Mouse (Mus musculus) embryonic facial prominence, embryonic 13.5 days (tissue): Measurements from ENCODE around the gene Sv2b. TPM values are rescaled to one million over a fixed set of nuclear protein-coding genes. Genes with fewer than 3 reads are reported as not detected.

Source experiments
- ATAC-seq: fragments of 200-750 bp; cut with Nextera tagmentation; 2 replicates; pipeline ENCODE4 v1.8.0; 2017; ENCODE audit warnings: low read depth; ENCODE audit not compliant: insufficient number of reproducible peaks, insufficient read depth, low FRiP score, low TSS enrichment
- H3K27ac ChIP-seq: fragments of 300-500 bp; sonication (generic); 2 replicates; pipeline ENCODE4 v1.5.1; 2015; ENCODE audit warnings: moderate library complexity, mild to moderate bottlenecking, inconsistent platforms
- H3K27me3 ChIP-seq: fragments of 300-500 bp; sonication (generic); 2 replicates; pipeline ENCODE4 v1.6.1; 2015; ENCODE audit warnings: mild to moderate bottlenecking, inconsistent platforms
- H3K36me3 ChIP-seq: fragments of 300-500 bp; sonication (generic); 2 replicates; pipeline ENCODE4 v1.6.1; 2015; ENCODE audit warnings: mild to moderate bottlenecking, inconsistent platforms
- H3K4me1 ChIP-seq: fragments of 300-500 bp; sonication (generic); 2 replicates; pipeline ENCODE4 v1.6.1; 2015; ENCODE audit warnings: inconsistent platforms
- H3K4me2 ChIP-seq: fragments of 300-500 bp; sonication (generic); 2 replicates; pipeline ENCODE4 v1.6.1; 2015; ENCODE audit warnings: moderate library complexity, mild to moderate bottlenecking, inconsistent platforms
- H3K4me3 ChIP-seq: fragments of 300-500 bp; sonication (generic); 2 replicates; pipeline ENCODE4 v1.5.1; 2015; ENCODE audit warnings: mild to moderate bottlenecking, inconsistent platforms
- H3K9ac ChIP-seq: fragments of 300-500 bp; sonication (generic); 2 replicates; pipeline ENCODE4 v1.6.1; 2015; ENCODE audit warnings: mild to moderate bottlenecking, inconsistent platforms
- H3K9me3 ChIP-seq: fragments of 300-500 bp; sonication (generic); 2 replicates; pipeline ENCODE4 v1.6.1; 2016; ENCODE audit warnings: inconsistent platforms
- WGBS: fragments of 180-500 bp; shearing (Covaris S2); methylation state at CpG from one replicate; pipeline ENCODE4 v1.1.7; 2015; ENCODE audit warnings: mixed read lengths; 5-methylcytosine and 5-hydroxymethylcytosine counted together
- polyA plus RNA-seq: library from polyadenylated mRNA; unstranded; fragments of >200 nt; fragmentation: Nextera tagmentation; extraction: Ambion mirVana; gene quantifications from 2 replicates; pipeline ENCODE4 v1.2.1, GENCODE M21; 2015

Sv2b gene
- polyA plus RNA-seq, 1 experiment from 2014 or later, result 0.59 TPM

DNA sequence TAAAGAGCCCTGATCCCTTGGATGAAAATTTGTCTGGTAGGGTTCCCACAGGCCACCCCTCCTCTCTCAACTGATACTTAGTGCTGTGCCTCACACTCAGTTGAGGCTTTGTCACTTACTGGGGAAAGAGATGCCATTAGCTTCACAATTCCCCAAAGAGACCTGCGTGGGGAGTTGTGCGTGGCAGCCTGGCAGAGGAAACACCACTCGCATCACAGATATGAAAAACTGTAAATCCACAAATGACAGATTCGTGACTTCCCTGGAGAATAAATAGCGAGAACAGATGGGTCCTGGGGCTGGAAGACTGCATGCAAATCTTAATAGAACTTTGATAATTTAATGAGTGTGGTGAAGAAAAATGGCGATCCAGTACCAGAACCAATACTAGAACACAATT is 21.8 kb downstream of the Sv2b start:
- no peaks in the 10 kb centered on the region for H3K4me1 ChIP-seq
- no peak for ATAC-seq
- H3K9me3 ChIP-seq, result no peaks in the 10 kb centered on the region
- H3K27me3 ChIP-seq, result no peaks in the 10 kb centered on the region
- H3K4me2 ChIP-seq, result no peak overlapping the region
- WGBS, result 89% methylated on average over 6 of the region's 6 CpGs
- no peak overlapping the region for H3K4me3 ChIP-seq
- H3K36me3 ChIP-seq, result no peaks in the 10 kb centered on the region
- H3K9ac ChIP-seq, result no peak overlapping the region
- H3K27ac ChIP-seq, result no peak overlapping the region

DNA sequence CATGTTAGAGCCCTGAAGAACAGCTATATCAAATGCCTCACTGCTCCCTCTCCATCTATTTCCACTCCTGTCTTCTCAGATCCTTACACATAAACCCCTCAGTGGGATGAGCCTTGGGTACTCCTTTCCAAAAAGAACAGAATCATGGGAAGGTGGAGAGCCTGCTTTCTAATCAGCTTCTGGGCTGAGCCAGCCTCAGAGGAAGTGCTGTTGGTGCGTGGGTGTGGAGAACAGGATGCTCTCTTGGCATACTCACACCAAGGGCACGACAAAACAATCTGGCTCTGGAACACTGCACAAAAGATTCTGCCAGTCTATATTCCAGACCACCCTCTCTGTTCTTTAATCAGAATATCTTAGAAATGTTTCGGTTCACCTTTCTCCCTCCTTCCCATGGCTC is 26.1 kb downstream of the Sv2b start:
- Histone ChIP-seq H3K4me3 (no peak overlapping the region), H3K9ac (no peak overlapping the region), H3K4me1 (no peaks in the 10 kb centered on the region), H3K4me2 (no peak overlapping the region), H3K27ac (no peak overlapping the region), H3K9me3 (no peaks in the 10 kb centered on the region), H3K36me3 (no peaks in the 10 kb centered on the region), H3K27me3 (no peaks in the 10 kb centered on the region)
- ATAC-seq, result no peak
- WGBS, result 69% methylated on average over 3 of the region's 3 CpGs

DNA sequence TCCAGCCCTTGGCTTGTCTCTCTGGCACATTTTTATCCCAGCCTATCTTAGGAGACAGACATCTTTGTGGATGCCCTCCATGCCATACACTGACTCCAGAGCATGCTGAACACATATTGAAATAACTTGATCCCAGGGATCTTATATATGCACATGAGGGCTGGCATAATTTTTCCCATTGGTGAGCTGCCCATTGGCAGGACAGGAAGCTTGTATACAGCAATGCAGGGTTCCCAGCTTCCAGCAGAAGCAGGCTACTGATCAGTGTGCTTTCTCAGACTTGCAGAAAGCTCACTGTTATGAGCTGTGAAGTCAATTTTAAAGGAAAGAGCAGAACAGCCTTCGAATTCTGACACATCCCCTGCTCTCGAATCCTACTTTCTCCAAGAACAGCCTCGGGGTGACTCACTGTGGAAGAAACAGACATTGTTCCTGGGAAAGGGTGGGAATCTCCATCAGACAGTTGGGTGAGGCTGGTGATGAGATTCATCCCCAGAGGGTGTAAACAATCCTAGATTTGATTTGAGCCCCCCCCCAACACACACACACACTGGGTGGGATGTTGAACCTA is 26.9 kb downstream of the Sv2b start:
- 54% methylated on average over 3 of the region's 3 CpGs for WGBS
- Histone ChIP-seq H3K27me3 (no peaks in the 10 kb centered on the region), H3K4me1 (no peaks in the 10 kb centered on the region), H3K4me3 (no peak overlapping the region), H3K27ac (no peak overlapping the region), H3K9ac (no peak overlapping the region), H3K4me2 (no peak overlapping the region), H3K36me3 (no peaks in the 10 kb centered on the region), H3K9me3 (no peaks in the 10 kb centered on the region)
- no peak for ATAC-seq

DNA sequence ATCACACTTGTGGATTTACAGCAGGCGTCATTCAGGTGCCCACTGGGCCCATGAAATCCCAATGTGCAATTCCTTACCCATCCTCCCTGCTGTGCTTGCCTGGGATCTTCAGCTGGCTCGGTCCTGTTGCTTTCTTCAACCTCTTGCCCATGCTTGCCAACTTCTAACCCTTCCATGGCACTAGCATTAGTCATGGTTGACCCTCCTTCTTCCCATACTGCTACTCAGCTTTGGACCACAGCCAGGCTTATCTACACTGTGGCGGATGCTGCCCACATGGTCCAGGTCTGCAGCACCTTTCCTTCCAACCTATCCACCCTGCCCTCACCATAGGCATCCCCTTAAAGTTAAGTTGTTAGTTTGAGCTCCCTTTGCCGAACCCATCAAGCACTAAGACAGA is 28.0 kb downstream of the Sv2b start:
- Histone ChIP-seq H3K27ac (no peak overlapping the region), H3K4me2 (no peak overlapping the region), H3K9me3 (no peaks in the 10 kb centered on the region), H3K4me3 (no peak overlapping the region), H3K27me3 (no peaks in the 10 kb centered on the region), H3K9ac (no peak overlapping the region), H3K4me1 (no peaks in the 10 kb centered on the region), H3K36me3 (no peaks in the 10 kb centered on the region)
- WGBS, result 82% methylated on average over 4 of the region's 4 CpGs
- no peak for ATAC-seq

DNA sequence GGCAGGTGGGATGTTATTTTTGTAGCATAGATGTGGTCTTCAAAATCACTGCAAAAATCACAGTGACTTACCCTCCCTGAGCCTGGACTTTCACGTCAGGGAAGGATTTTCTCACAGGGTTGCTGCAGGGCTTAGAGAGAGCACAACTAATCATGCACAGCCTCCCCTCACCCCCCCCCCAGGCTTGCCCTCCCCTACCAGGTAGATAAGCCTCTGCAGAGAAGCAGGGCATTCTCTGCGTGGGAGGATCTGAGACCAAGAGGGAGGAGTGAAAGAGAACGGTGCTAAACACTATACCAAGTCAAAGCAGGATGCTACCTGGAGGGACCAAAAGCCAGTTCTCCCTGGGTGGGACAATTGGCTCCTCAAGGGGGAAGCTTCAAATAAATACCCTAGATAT is 31.2 kb downstream of the Sv2b start:
- ATAC-seq, result no peak
- Histone ChIP-seq H3K4me1 (no peaks in the 10 kb centered on the region), H3K36me3 (no peaks in the 10 kb centered on the region), H3K4me3 (no peak overlapping the region), H3K4me2 (no peak overlapping the region), H3K27me3 (no peaks in the 10 kb centered on the region), H3K9ac (no peak overlapping the region), H3K9me3 (no peaks in the 10 kb centered on the region), H3K27ac (no peak overlapping the region)
- 8% methylated on average over 3 of the region's 3 CpGs for WGBS

DNA sequence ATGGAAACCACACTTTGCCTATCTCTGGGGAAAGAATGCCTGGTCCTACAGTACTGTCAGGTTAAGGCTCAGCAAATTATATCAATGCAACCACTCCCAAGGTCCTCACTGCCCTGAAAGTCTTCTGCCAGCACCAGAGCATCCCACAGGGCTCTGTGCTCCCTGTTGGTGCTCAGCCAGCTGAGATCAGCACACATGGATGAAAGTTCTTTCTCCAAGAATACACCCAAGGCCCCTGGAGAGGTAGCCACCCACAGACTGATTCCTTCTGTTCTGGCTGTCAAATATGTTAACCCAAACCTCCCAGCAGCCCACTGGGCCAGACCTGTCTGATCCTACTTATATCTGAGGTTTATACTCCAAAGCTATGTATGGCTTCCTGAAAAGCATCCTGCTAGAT is 32.3 kb downstream of the Sv2b start:
- H3K9ac ChIP-seq, result no peak overlapping the region
- ATAC-seq, result no peak
- no peaks in the 10 kb centered on the region for H3K36me3 ChIP-seq
- no peak overlapping the region for H3K27ac ChIP-seq
- H3K4me1 ChIP-seq, result no peaks in the 10 kb centered on the region
- no peaks in the 10 kb centered on the region for H3K9me3 ChIP-seq
- H3K27me3 ChIP-seq, result no peaks in the 10 kb centered on the region
- no peak overlapping the region for H3K4me3 ChIP-seq
- no peak overlapping the region for H3K4me2 ChIP-seq

DNA sequence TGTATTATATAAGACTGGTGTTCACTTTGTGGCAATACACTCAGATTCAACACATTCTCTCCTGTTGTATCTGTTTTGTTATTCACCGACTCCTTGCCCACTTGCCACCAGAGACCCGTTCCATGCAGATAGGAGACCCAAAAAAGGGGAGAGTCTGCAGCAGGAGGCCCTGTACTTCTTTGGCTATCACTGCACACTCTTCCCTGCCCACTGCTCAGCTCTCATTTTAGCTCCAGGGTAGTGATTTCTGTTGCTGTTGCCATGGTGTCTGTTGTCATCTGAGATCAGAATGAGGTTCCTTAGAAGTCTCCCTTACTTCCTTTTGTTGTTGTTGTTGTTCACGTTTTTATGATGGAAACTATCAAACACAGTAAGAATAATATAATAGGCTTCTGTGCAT is 34.5 kb downstream of the Sv2b start:
- no peaks in the 10 kb centered on the region for H3K36me3 ChIP-seq
- no peak overlapping the region for H3K4me2 ChIP-seq
- no peak overlapping the region for H3K9ac ChIP-seq
- no peak for ATAC-seq
- 56% methylated on average over 3 of the region's 3 CpGs for WGBS
- H3K27ac ChIP-seq, result no peak overlapping the region
- no peaks in the 10 kb centered on the region for H3K4me1 ChIP-seq
- no peaks in the 10 kb centered on the region for H3K9me3 ChIP-seq
- H3K27me3 ChIP-seq, result no peaks in the 10 kb centered on the region
- H3K4me3 ChIP-seq, result no peak overlapping the region

DNA sequence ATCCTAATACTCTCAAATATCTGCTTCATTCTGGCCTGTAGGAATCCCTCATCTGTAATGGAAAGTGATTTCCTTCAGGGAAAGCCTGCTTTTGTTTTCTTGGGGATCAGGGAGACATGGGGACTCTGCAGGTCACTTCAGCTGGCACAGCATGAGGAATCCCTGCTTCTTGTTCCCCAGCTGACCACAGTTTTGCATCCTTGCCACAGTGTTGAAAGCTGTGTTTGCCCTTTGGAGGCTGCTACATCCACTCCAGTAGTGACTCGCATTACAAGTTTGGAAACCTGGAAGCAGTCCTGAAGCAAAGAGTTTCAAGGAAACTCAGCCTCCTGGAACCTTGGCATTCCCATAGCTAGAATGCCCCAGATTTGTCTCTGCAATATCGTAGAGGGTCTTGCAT is 35.4 kb downstream of the Sv2b start:
- ATAC-seq, result no peak
- Histone ChIP-seq H3K9me3 (no peaks in the 10 kb centered on the region), H3K27me3 (no peaks in the 10 kb centered on the region), H3K4me2 (no peak overlapping the region), H3K36me3 (no peaks in the 10 kb centered on the region), H3K4me1 (no peaks in the 10 kb centered on the region), H3K27ac (no peak overlapping the region), H3K4me3 (no peak overlapping the region), H3K9ac (no peak overlapping the region)
- 59% methylated on average over 2 of the region's 2 CpGs for WGBS

DNA sequence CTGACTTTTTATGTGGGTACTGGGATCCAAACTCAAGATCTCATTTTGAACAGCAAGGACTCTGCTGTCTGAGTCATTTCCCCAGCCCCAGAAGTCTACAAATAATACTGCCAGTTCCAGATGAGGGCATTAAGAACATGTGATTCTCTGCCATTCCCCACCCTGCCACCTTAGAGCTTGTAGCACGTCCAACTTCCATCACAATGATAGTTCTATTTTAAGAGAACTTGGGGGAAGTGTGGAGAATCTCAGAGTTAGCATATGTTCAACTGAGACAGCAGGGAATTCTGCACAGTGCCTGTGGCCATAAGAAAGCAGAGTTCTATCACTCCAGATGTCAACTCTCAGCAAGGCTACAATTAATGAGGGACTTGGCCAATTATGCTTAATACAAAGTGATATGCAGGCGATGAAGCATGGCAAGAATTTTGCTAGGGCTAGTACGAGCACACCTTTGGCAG is 37.1 kb downstream of the Sv2b start:
- H3K4me1 ChIP-seq, result no peaks in the 10 kb centered on the region
- no peak overlapping the region for H3K4me3 ChIP-seq
- no peak overlapping the region for H3K27ac ChIP-seq
- WGBS, result 48% methylated on average over 3 of the region's 3 CpGs
- H3K4me2 ChIP-seq, result no peak overlapping the region
- no peaks in the 10 kb centered on the region for H3K9me3 ChIP-seq
- ATAC-seq, result no peak
- H3K36me3 ChIP-seq, result no peaks in the 10 kb centered on the region
- H3K9ac ChIP-seq, result no peak overlapping the region
- H3K27me3 ChIP-seq, result no peaks in the 10 kb centered on the region

DNA sequence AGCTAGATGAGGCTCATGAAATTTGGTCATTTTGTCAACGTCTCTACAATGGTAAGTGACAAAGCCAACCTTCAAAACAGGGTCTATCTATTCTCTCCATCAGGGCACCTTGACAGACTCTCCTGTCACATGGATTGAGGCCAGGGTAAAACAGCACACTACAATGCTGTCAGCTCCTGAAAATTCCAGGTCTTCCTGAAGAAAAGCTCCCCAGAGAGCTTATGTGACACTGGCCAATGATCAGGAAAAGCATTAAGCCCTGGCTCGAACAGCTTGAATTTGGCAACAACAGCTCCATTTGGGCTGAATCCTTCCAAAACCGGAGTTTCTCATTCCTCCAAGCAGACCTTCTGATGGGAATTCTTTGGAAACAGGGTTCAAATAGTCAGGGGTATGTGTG is 37.8 kb downstream of the Sv2b start:
- Histone ChIP-seq H3K27me3 (no peaks in the 10 kb centered on the region), H3K27ac (no peak overlapping the region), H3K36me3 (no peaks in the 10 kb centered on the region), H3K9me3 (no peaks in the 10 kb centered on the region), H3K9ac (no peak overlapping the region), H3K4me3 (no peak overlapping the region), H3K4me2 (no peak overlapping the region), H3K4me1 (no peaks in the 10 kb centered on the region)
- WGBS, result 76% methylated on average over 3 of the region's 3 CpGs
- ATAC-seq, result no peak

DNA sequence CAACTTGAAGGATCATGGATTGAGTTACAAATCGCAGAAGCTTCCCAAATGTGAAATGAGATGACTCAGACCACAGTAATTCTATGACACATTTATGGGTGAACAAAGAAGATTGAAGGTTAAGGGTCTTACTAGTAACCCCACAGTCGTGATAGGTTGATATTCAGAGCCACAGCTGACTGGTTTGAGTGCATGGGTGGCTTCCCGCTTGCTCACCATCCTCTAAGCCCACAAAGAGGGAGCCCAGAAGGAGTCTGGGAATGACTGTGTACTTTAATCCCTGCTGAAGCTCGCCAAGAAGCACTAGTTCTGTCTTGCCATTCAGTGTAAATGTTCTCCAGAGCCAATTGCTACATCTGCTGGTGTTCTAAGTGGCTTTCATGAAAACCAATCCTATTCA is 41.8 kb downstream of the Sv2b start:
- Histone ChIP-seq H3K27ac (no peak overlapping the region), H3K4me1 (no peaks in the 10 kb centered on the region), H3K4me2 (no peak overlapping the region), H3K9ac (no peak overlapping the region), H3K4me3 (no peak overlapping the region), H3K9me3 (no peaks in the 10 kb centered on the region), H3K27me3 (no peaks in the 10 kb centered on the region), H3K36me3 (no peaks in the 10 kb centered on the region)
- no peak for ATAC-seq
- WGBS, result 67% methylated on average over 4 of the region's 4 CpGs

DNA sequence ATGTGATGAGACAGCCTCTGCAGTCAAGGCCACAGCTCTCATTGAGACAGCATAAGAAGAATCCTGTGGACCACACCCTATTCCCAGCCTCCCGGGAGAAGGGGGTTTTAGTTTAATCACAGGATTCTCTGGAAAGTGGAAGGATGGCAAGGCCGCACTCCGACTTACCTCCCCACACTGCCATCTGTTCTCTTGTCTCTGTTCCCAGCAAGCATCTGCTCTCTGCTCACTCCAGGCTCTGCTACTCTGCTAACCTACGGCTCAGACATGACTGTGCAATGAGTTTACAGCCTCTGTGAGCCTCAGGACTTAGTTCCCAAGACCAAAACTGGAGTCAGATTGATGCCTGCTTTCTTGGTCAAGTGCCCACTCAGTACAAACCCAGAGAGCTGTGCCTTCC is 43.8 kb downstream of the Sv2b start:
- WGBS, result 71% methylated on average over 4 of the region's 4 CpGs
- no peak overlapping the region for H3K9ac ChIP-seq
- no peak overlapping the region for H3K27ac ChIP-seq
- H3K36me3 ChIP-seq, result no peaks in the 10 kb centered on the region
- no peak for ATAC-seq
- no peak overlapping the region for H3K4me3 ChIP-seq
- H3K4me2 ChIP-seq, result no peak overlapping the region
- H3K4me1 ChIP-seq, result no peaks in the 10 kb centered on the region
- no peaks in the 10 kb centered on the region for H3K9me3 ChIP-seq
- H3K27me3 ChIP-seq, result no peaks in the 10 kb centered on the region

DNA sequence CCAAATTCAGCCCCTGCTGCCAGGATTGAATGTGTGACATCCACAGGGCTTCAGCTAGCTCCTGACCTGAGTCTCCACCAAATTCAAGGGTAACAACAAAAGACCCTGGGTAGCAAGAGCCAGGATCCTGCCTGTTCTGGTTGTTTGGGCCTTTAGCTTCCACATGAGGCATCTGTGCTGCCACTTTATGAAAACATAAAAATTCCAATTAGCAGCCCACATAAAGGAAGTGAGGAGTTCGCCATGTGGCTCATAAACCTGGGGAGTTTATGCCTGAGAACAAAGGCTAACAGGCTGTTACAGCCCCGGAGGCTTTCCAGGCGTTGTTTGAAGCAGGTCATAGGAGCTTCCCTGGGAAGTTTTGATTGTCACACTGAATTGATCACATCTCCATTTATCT is 49.1 kb downstream of the Sv2b start:
- WGBS, result 73% methylated on average over 3 of the region's 3 CpGs
- Histone ChIP-seq H3K9ac (no peak overlapping the region), H3K4me3 (no peak overlapping the region), H3K4me2 (no peak overlapping the region), H3K27me3 (no peaks in the 10 kb centered on the region), H3K9me3 (no peaks in the 10 kb centered on the region), H3K27ac (no peak overlapping the region), H3K36me3 (no peaks in the 10 kb centered on the region), H3K4me1 (no peaks in the 10 kb centered on the region)
- ATAC-seq, result no peak
